Mouse (Mus musculus) small intestine, adult 10 weeks (tissue): ENCODE measurements around the gene Shisa2. TPM values are rescaled to one million over a fixed set of nuclear protein-coding genes. Genes with fewer than 3 reads are reported as not detected.

Experiments used
- polyA plus RNA-seq: library from polyadenylated mRNA; stranded (reverse); fragments of 350-450 nt; fragmentation: Illumina TruSeq; extraction: RNeasy Lipid Tissue Mini Kit (QIAGEN cat#74804); gene quantifications from one replicate; pipeline ENCODE4 v1.2.3, GENCODE M21; 2014; ENCODE audit warnings: low replicate concordance

Shisa2 gene
- 11.5 TPM for polyA plus RNA-seq

GRCm38 (mm10) chr14:59625158-59625805 lies at the start of gene Shisa2:
Shisa2 (plus strand) TSS chr14:59625308.

GRCm38 (mm10) chr14:59597398-59598259 lies 27.5 kb upstream of the Shisa2 start, which contains the start of gene Cdadc1:
Cdadc1 (minus strand) TSS chr14:59597959.

Other genes with a start within 250 kb of the Shisa2 start
- 6.2 TPM for gene Phf11c, start 229.9 kb upstream of the Shisa2 start, polyA plus RNA-seq
- gene Setdb2, start 184.4 kb upstream of the Shisa2 start, polyA plus RNA-seq, result 20.5 TPM
- 79.4 TPM for gene Cab39l, start 184.3 kb upstream of the Shisa2 start, polyA plus RNA-seq
- gene Cdadc1, start 27.3 kb upstream of the Shisa2 start, polyA plus RNA-seq, result 60.4 TPM